Mouse (Mus musculus) embryonic fibroblast, embryonic 13.5 days (primary cell): ENCODE results near the gene Glmn. TPM values are rescaled to one million over a fixed set of nuclear protein-coding genes. Genes with fewer than 3 reads are reported as not detected.
A peak's percentile ranks its signal among the peaks of the same experiment; 100 is the strongest.

Experiments
- H3K27ac ChIP-seq: 2 replicates; pipeline ENCODE4 v1.5.1; 2012; ENCODE audit warnings: low read length, control low read depth, inconsistent platforms; ENCODE audit not compliant: insufficient read depth
- H3K4me1 ChIP-seq: 2 replicates; pipeline ENCODE4 v1.6.1; 2011; ENCODE audit warnings: low read length; ENCODE audit not compliant: control insufficient read depth, insufficient read depth
- H3K4me3 ChIP-seq: 2 replicates; pipeline ENCODE4 v1.5.1; 2011; ENCODE audit warnings: mild to moderate bottlenecking, control low read depth, low read length; ENCODE audit not compliant: insufficient read depth
- CTCF ChIP-seq: IDR thresholded peaks from 2 replicates; pipeline ENCODE4 v1.5.1; 2011; ENCODE audit warnings: mild to moderate bottlenecking, control low read depth, low read length, moderate library complexity, borderline replicate concordance; ENCODE audit not compliant: insufficient read depth
- POLR2A ChIP-seq: IDR thresholded peaks from 2 replicates; pipeline ENCODE4 v1.6.1; 2011; ENCODE audit warnings: low read depth, mild to moderate bottlenecking, control low read depth, low read length, moderate library complexity
- polyA plus RNA-seq: library from polyadenylated mRNA; stranded (reverse); fragments of >200 nt; gene quantifications from 2 replicates; pipeline ENCODE4 v1.2.4, GENCODE M21; 2011; ENCODE audit warnings: low read depth; ENCODE audit not compliant: missing spikeins, insufficient read length

Gene Glmn
- polyA plus RNA-seq, result 12.5 and 13.5 TPM in 2 replicates

- H3K4me3 ChIP-seq, result peak within 1 kb of the TSS; percentile 70
- no peaks in the 10 kb centered on the region for H3K4me1 ChIP-seq
- TF ChIP-seq CTCF (no peak), POLR2A (peak; percentile 80)
- H3K27ac ChIP-seq, result peak within 1 kb of the TSS; percentile 44
Measured at GRCm38 (mm10) chr5:107597301-107598077, at the start of gene Glmn, which contains the start of gene Rpap2. Glmn (minus strand) TSS chr5:107597888. Rpap2 (plus strand) TSS chr5:107597373.

GRCm38 (mm10) chr5:107645935-107646334 is 48.2 kb upstream of the Glmn start:
- TF ChIP-seq POLR2A (no peak), CTCF (no peak)
- H3K4me3 ChIP-seq, result no peak overlapping the region
- no peaks in the 10 kb centered on the region for H3K4me1 ChIP-seq
- no peak overlapping the region for H3K27ac ChIP-seq

DNA sequence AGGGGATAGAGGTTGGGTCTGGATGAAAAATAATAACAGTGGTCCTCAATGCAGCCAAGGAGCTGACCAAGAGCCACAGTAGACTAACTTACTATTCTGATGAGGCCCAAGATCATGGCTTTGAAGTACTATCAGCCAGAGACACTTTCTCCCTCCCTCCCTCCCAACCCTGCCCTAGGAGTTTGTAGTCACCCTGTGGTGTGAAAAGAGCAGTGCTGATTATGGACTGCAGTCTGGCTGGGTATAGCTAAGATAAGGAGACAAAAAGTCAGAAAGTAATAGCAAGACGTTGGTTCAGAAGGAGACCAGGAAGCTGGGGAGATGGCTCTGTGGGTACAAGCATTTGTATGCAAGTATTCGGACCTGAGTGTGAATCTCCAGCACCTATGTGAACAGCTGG is 46.9 kb upstream of the Glmn start:
- no peaks in the 10 kb centered on the region for H3K4me1 ChIP-seq
- H3K4me3 ChIP-seq, result no peak overlapping the region
- TF ChIP-seq POLR2A (no peak), CTCF (no peak)
- no peak overlapping the region for H3K27ac ChIP-seq

DNA sequence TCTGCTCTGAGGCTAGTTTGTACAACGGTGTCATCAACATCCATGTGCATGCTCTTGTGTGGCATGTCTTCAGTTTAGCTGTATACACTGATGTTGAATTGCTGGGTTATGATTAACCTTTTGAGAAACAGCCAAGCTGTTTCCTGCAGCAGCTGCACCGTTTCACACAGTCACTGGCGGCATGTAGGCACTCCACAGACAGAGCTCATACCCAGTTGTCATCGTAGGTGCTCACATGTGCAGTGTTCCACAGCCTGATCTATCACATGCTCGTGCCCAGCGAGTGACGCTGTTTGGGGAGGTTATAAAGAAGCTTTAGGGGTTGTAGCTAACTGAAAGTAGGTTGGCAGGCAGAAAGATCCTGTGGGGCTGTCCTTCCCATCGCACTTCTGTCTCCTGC is 40.7 kb upstream of the Glmn start:
- no peak for TF ChIP-seq CTCF
- TF ChIP-seq POLR2A, result no peak
- Histone ChIP-seq H3K27ac (no peak overlapping the region), H3K4me3 (no peak overlapping the region), H3K4me1 (no peaks in the 10 kb centered on the region)

DNA sequence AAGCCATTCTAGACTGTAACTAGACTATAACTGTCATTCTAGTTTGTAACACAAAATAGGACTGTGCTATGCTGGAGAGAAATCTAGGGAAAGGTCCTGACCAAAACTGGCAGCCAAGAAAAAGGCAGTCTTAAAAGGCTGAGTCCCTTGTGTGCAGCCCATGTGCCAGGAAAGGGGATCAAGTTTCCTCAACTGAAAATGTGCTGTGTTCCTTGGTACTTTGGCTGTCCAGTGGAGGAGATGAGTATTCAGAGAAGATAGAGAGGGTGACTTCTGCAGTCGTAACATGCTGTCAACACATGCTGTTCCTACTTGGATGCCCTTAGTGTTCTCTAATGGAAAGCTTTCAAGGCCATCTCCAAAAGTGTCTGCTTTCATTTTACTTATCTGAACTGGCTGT is 39.4 kb upstream of the Glmn start:
- Histone ChIP-seq H3K27ac (no peak overlapping the region), H3K4me3 (no peak overlapping the region), H3K4me1 (no peaks in the 10 kb centered on the region)
- no peak for TF ChIP-seq POLR2A
- no peak for TF ChIP-seq CTCF

DNA sequence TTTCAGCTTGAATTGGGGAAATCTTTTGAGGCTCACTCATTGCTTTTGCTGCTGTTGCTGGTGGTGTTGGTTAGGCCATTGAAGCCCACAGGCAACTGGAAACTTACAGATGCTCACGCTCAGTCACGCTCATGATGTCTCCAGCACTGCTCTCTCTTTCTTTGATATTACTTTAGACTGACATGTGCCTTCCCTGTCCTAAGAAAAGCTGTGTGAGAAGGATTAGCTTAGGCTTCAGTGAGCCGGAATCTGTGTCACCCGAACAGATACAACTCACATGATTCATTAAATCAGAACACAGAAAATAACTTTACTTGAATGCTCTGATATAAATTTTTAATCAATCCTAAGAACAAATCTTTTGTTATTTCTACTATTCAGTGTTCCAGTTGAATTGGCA is 36.0 kb upstream of the Glmn start:
- H3K4me1 ChIP-seq, result no peaks in the 10 kb centered on the region
- no peak overlapping the region for H3K27ac ChIP-seq
- TF ChIP-seq CTCF (no peak), POLR2A (no peak)
- no peak overlapping the region for H3K4me3 ChIP-seq

DNA sequence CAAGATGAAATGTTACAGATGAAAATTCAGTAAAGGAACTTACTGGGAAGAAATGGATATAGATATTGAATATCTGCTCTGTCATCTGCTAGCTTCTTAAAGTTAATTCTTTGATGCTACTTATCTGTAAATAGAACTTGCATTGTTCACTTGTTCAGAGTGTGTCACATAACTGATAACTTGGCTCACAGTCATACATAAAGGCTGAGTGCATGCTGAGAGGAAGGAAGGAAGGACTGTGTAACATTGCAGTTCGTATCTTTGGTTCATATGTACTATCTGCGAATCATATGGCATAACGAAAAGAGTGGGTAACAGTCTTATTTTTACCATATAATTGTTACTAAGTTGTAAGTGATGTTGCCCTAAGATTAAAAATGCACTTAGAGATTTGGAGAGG is 23.6 kb upstream of the Glmn start:
- Histone ChIP-seq H3K27ac (no peak overlapping the region), H3K4me3 (no peak overlapping the region), H3K4me1 (no peaks in the 10 kb centered on the region)
- TF ChIP-seq CTCF (no peak), POLR2A (no peak)

- no peak for TF ChIP-seq POLR2A
- no peak for TF ChIP-seq CTCF
- Histone ChIP-seq H3K27ac (no peak overlapping the region), H3K4me1 (no peaks in the 10 kb centered on the region), H3K4me3 (no peak overlapping the region)
Measured at GRCm38 (mm10) chr5:107617986-107618385, 20.3 kb upstream of the Glmn start.

DNA sequence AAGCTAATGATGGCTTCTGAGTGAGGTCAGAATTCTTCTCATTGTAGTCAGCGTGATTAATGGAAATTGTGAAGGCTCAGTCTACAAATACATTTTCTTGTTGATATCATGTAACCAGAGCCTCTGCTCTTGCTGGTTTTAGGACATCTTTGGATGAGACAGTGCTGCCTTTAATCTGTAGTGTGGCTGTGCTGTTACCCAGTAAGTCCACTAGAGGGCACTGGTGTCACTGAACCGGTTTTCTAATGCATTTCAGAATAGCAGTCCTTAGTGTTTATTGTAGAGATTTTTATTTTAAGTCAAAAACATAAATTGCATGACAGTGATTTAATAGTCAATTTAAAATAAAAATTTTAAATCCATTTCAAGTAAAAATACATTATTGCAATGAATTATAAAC is 13.5 kb upstream of the Glmn start:
- H3K4me1 ChIP-seq, result no peaks in the 10 kb centered on the region
- TF ChIP-seq CTCF, result peak; percentile 25; the same call in 1 of the 2 replicates
- TF ChIP-seq POLR2A, result no peak
- H3K27ac ChIP-seq, result no peak overlapping the region
- H3K4me3 ChIP-seq, result no peak overlapping the region

DNA sequence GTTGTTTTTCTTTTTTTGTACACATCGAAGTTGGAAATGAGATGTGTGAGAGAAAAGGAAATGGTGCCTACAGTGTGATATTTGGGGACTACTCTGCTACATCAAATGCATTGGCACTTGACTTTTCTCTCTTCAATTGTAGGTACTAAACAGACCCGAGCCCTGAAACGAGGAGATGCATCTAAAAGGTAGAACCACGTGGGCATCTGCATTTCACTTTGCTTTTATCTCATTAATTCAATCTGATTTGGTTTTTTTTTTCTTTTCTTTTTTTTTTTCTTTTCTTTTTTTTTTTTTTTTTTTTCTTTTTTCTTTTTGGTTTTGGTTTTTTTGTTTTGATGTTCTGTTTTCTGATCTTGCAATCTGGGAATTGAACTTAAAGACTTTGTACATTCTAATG is 692 bp upstream of the Glmn start:
- TF ChIP-seq POLR2A, result no peak
- TF ChIP-seq CTCF, result no peak
- no peak overlapping the region for H3K4me3 ChIP-seq
- H3K27ac ChIP-seq, result no peak overlapping the region
- no peaks in the 10 kb centered on the region for H3K4me1 ChIP-seq
